Mouse (Mus musculus) cortical plate, adult 2 months (tissue): ENCODE data around the gene Rock2.

ENCODE experiments used
- CTCF ChIP-seq: fragments of 200-500 bp; IDR thresholded peaks from 2 replicates; pipeline ENCODE4 v1.5.1; 2011; ENCODE audit warnings: mild to moderate bottlenecking, control low read depth, low read length; ENCODE audit not compliant: insufficient read depth; ENCODE audit errors: extremely low read depth
- POLR2A ChIP-seq: fragments of 200-500 bp; IDR thresholded peaks from 2 replicates; pipeline ENCODE4 v1.6.1; 2011; ENCODE audit warnings: mild to moderate bottlenecking, low read length, control low read depth; ENCODE audit not compliant: insufficient read depth; ENCODE audit errors: extremely low read depth

GRCm38 (mm10) chr12:16985778-16986177 is 91.1 kb downstream of the Rock2 start:
- TF ChIP-seq CTCF (no peak), POLR2A (no peak)
